14 mouse cellular contexts compared by ENCODE assay signal in the genomic region with DNA sequence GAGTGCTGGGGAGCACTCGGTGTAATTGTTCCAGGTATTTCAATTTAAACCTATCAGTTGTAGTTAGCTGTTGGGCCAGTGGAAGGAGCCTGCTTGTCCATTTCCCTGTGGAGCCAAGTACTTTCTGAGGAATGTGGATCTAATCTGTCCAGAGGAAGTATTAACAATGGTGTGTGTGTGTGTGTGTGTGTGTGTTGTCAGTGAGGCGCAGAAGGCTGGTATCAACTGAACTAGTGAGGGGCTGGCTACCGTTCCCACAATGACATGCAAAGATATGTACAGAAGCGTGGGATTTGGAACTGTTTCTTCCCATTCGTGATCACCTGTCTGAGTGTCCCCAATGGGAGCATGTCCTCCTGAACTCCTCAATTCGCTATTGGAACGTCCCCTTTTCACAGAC. TPM values are rescaled to one million over a fixed set of nuclear protein-coding genes. Genes with fewer than 3 reads are reported as not detected.
DNase-seq lines count a peak whose midpoint lies in the region; ATAC-seq and TF ChIP-seq lines count a peak whose summit lies in the region.
"Had no signal": no experiment of that assay in that cellular context is flagged by ENCODE, and none has a peak within 500 bp of the region (broad histone marks: within the 10 kb centered on the region; RNA-seq: fewer than 3 reads in every experiment).

No protein-coding gene starts in this region.

- no peak for TF ChIP-seq CTCF in forebrain, postnatal 0 days (IDR thresholded peaks at IDR 0.05; ENCODE audit: low read depth)
- TF ChIP-seq CTCF in lung, embryonic 14.5 days (IDR thresholded peaks at IDR 0.05; ENCODE audit: low read depth): no peak
- TF ChIP-seq CTCF in lung, postnatal 0 days (IDR thresholded peaks at IDR 0.05): no peak
- no peak for TF ChIP-seq CTCF in midbrain, postnatal 0 days (IDR thresholded peaks at IDR 0.05)

- no peak overlapping the region for H3K27ac ChIP-seq in forebrain, postnatal 0 days (ENCODE audit: low read depth, low read length)
- H3K27ac ChIP-seq in forebrain, embryonic 10.5 days: no peak overlapping the region
- H3K27ac ChIP-seq in lung, embryonic 14.5 days (ENCODE audit: low read depth): no peak overlapping the region
- no peak overlapping the region for H3K27ac ChIP-seq in lung, postnatal 0 days (ENCODE audit: low read length)
- 0 out of 2 replicates have a peak overlapping the region, but pooled peaks have one; percentile 21 for H3K27ac ChIP-seq in heart, embryonic 15.5 days
- no peak overlapping the region for H3K27ac ChIP-seq in midbrain, postnatal 0 days (ENCODE audit: low read depth, low read length)
- H3K27ac ChIP-seq: midbrain, embryonic 12.5 days had no signal

- DNase-seq in forebrain, postnatal 0 days: no peak
- DNase-seq in forebrain, embryonic 10.5 days (ENCODE audit: extremely low spot score, low spot score): no peak
- no peak for DNase-seq in lung, embryonic 14.5 days
- no peak for DNase-seq in lung, postnatal 0 days (ENCODE audit: low spot score)
- no peak for DNase-seq in midbrain, postnatal 0 days (ENCODE audit: low spot score)
- DNase-seq in cerebellum, postnatal 10 days: no peak
- no peak for DNase-seq in cerebellum, postnatal 36 days
- DNase-seq: adrenal gland, postnatal 25 days; cerebellum, postnatal 25 days; thymus, postnatal 36 days had no signal

- no peak for TF ChIP-seq EP300 in lung, postnatal 0 days (IDR thresholded peaks at IDR 0.05)

- no peaks in the 10 kb centered on the region for H3K9me3 ChIP-seq in forebrain, postnatal 0 days (ENCODE audit: low read length)
- H3K9me3 ChIP-seq in forebrain, embryonic 10.5 days: no peaks in the 10 kb centered on the region; the same call in 1 of the 2 replicates
- no peaks in the 10 kb centered on the region for H3K9me3 ChIP-seq in lung, embryonic 14.5 days (ENCODE audit: low read depth, low read length)
- H3K9me3 ChIP-seq in lung, postnatal 0 days (ENCODE audit: low read length): no peaks in the 10 kb centered on the region
- H3K9me3 ChIP-seq in heart, embryonic 15.5 days (replicated peaks): no peaks in the 10 kb centered on the region
- H3K9me3 ChIP-seq in midbrain, postnatal 0 days (ENCODE audit: low read length): no peaks in the 10 kb centered on the region
- H3K9me3 ChIP-seq: midbrain, embryonic 12.5 days had no signal

- no peak for ATAC-seq in forebrain, postnatal 0 days
- no peak for ATAC-seq in lung, embryonic 14.5 days (ENCODE audit: insufficient read depth)
- ATAC-seq in lung, postnatal 0 days: no peak
- ATAC-seq in heart, embryonic 15.5 days (replicated peaks; ENCODE audit: insufficient number of reproducible peaks, insufficient read depth, low FRiP score, low read depth): no peak; the same call in 1 of the 2 replicates
- no peak for ATAC-seq in midbrain, postnatal 0 days (ENCODE audit: low FRiP score)
- ATAC-seq: Patski had no signal

- H3K4me3 ChIP-seq in forebrain, postnatal 0 days (ENCODE audit: low read depth, low read length): no peak overlapping the region; the same call in 1 of the 2 replicates
- no peak overlapping the region for H3K4me3 ChIP-seq in forebrain, embryonic 10.5 days
- peak overlapping the region; percentile 57 for H3K4me3 ChIP-seq in lung, embryonic 14.5 days (ENCODE audit: low read depth, low read length)
- H3K4me3 ChIP-seq in lung, postnatal 0 days (ENCODE audit: low read depth, low read length): no peak overlapping the region
- peak overlapping the region; percentile 60 for H3K4me3 ChIP-seq in heart, embryonic 15.5 days
- H3K4me3 ChIP-seq in midbrain, postnatal 0 days (ENCODE audit: low read depth, low read length): peak overlapping the region; percentile 16; the same call in 1 of the 2 replicates
- H3K4me3 ChIP-seq: midbrain, embryonic 12.5 days had no signal

- no peaks in the 10 kb centered on the region for H3K36me3 ChIP-seq in forebrain, postnatal 0 days (ENCODE audit: insufficient read depth)
- H3K36me3 ChIP-seq in forebrain, embryonic 10.5 days (replicated peaks): no peaks in the 10 kb centered on the region
- H3K36me3 ChIP-seq in lung, embryonic 14.5 days (ENCODE audit: insufficient read depth): 0 out of 2 replicates have a peak, but pooled peaks cover 4% of the 10 kb centered on the region
- H3K36me3 ChIP-seq in lung, postnatal 0 days (ENCODE audit: insufficient read depth, low read length): no peaks in the 10 kb centered on the region
- H3K36me3 ChIP-seq in heart, embryonic 15.5 days: no peaks in the 10 kb centered on the region
- no peaks in the 10 kb centered on the region for H3K36me3 ChIP-seq in midbrain, postnatal 0 days (ENCODE audit: insufficient read depth, low read length)
- H3K36me3 ChIP-seq: midbrain, embryonic 12.5 days had no signal

- 54% methylated on average over 7 of the region's 7 CpGs for WGBS in forebrain, postnatal 0 days
- 67% methylated on average over 7 of the region's 7 CpGs for WGBS in forebrain, embryonic 10.5 days
- WGBS in lung, embryonic 14.5 days: 47% methylated on average over 7 of the region's 7 CpGs
- 38% methylated on average over 7 of the region's 7 CpGs for WGBS in lung, postnatal 0 days
- 38% methylated on average over 7 of the region's 7 CpGs for WGBS in heart, embryonic 15.5 days
- 65% methylated on average over 7 of the region's 7 CpGs for WGBS in midbrain, postnatal 0 days

- H3K4me1 ChIP-seq in forebrain, postnatal 0 days (ENCODE audit: insufficient read depth): 0 out of 2 replicates have a peak, but pooled peaks cover 3% of the 10 kb centered on the region
- H3K4me1 ChIP-seq in forebrain, embryonic 10.5 days: peaks cover 44% of the 10 kb centered on the region
- H3K4me1 ChIP-seq in lung, embryonic 14.5 days (ENCODE audit: insufficient read depth): 0 out of 2 replicates have a peak, but pooled peaks cover 5% of the 10 kb centered on the region
- peaks cover 9% of the 10 kb centered on the region; the same call in 1 of the 2 replicates for H3K4me1 ChIP-seq in lung, postnatal 0 days (ENCODE audit: insufficient read depth, low read depth, low read length)
- H3K4me1 ChIP-seq in heart, embryonic 15.5 days (replicated peaks): peaks cover 21% of the 10 kb centered on the region
- H3K4me1 ChIP-seq in midbrain, postnatal 0 days (ENCODE audit: insufficient read depth, low read length): peaks cover 4% of the 10 kb centered on the region; the same call in 1 of the 2 replicates

- H3K9ac ChIP-seq in forebrain, postnatal 0 days: no peak overlapping the region
- H3K9ac ChIP-seq in lung, embryonic 14.5 days: peak overlapping the region; percentile 64
- no peak overlapping the region for H3K9ac ChIP-seq in lung, postnatal 0 days (replicated peaks; ENCODE audit: low read depth)
- no peak overlapping the region for H3K9ac ChIP-seq in heart, embryonic 15.5 days
- H3K9ac ChIP-seq in midbrain, postnatal 0 days (replicated peaks; ENCODE audit: low read length, poor library complexity, severe bottlenecking): no peak overlapping the region
- H3K9ac ChIP-seq: midbrain, embryonic 12.5 days had no signal

- H3K4me2 ChIP-seq in forebrain, postnatal 0 days (ENCODE audit: low read depth): peak overlapping the region; percentile 19
- H3K4me2 ChIP-seq in lung, embryonic 14.5 days: peak overlapping the region; percentile 76
- H3K4me2 ChIP-seq in lung, postnatal 0 days (replicated peaks; ENCODE audit: low read depth, low read length): no peak overlapping the region
- peak overlapping the region; percentile 83; the same call in 1 of the 2 replicates for H3K4me2 ChIP-seq in heart, embryonic 15.5 days
- peak overlapping the region; percentile 75 for H3K4me2 ChIP-seq in midbrain, postnatal 0 days (ENCODE audit: low read depth, low read length, poor library complexity, severe bottlenecking)
- H3K4me2 ChIP-seq: midbrain, embryonic 12.5 days had no signal

- peaks cover 24% of the 10 kb centered on the region for H3K27me3 ChIP-seq in forebrain, postnatal 0 days (ENCODE audit: insufficient read depth, low read length)
- H3K27me3 ChIP-seq in forebrain, embryonic 10.5 days (ENCODE audit: poor library complexity, severe bottlenecking): peaks cover 63% of the 10 kb centered on the region
- peaks cover 30% of the 10 kb centered on the region for H3K27me3 ChIP-seq in lung, embryonic 14.5 days (ENCODE audit: insufficient read depth, low read length)
- H3K27me3 ChIP-seq in lung, postnatal 0 days (replicated peaks; ENCODE audit: insufficient read depth, low read length): peaks cover 18% of the 10 kb centered on the region
- peaks cover 38% of the 10 kb centered on the region for H3K27me3 ChIP-seq in heart, embryonic 15.5 days
- peaks cover 25% of the 10 kb centered on the region for H3K27me3 ChIP-seq in midbrain, postnatal 0 days (ENCODE audit: insufficient read depth, low read length)
- H3K27me3 ChIP-seq: Patski had no signal

RNA-seq across cellular contexts. Expression of a gene that starts 3.2 kb away (rescaled TPM):
- 3.3 and 5.2 TPM in 2 replicates for total RNA-seq in forebrain, postnatal 0 days (2014; rRNA removed)
- 1.3 and 2.3 TPM in 2 replicates for polyA plus RNA-seq in forebrain, postnatal 0 days (2015; fragmentation: Nextera tagmentation; extraction: Ambion mirVana)
- polyA plus RNA-seq in forebrain, embryonic 10.5 days (2016; fragmentation: Nextera tagmentation; extraction: Ambion mirVana): 0.53 and 0.86 TPM in 2 replicates
- polyA plus RNA-seq in lung, embryonic 14.5 days (2014; fragmentation: Nextera tagmentation; extraction: Ambion mirVana): 20.0 and 22.0 TPM in 2 replicates
- polyA plus RNA-seq in lung, postnatal 0 days (2015; fragmentation: Nextera tagmentation; extraction: Ambion mirVana): 2.6 and 3.0 TPM in 2 replicates
- polyA plus RNA-seq in heart, embryonic 15.5 days (2015; fragmentation: Nextera tagmentation; extraction: Ambion mirVana): 3.1 and 4.5 TPM in 2 replicates
- total RNA-seq in midbrain, postnatal 0 days (2014; rRNA removed): 6.6 and 8.2 TPM in 2 replicates
- 3.5 and 4.4 TPM in 2 replicates for polyA plus RNA-seq in midbrain, postnatal 0 days (2015; fragmentation: Nextera tagmentation; extraction: Ambion mirVana)
- polyA plus RNA-seq: C2C12, Patski had no signal

Comparison
In these comparisons a context has a peak if more than half of its experiments do, and no peak if none do; other contexts are left out.
1. H3K4me3 ChIP-seq: peak in lung, embryonic 14.5 days (single experiment), heart, embryonic 15.5 days (single experiment) and midbrain, postnatal 0 days (single experiment); none in forebrain, postnatal 0 days (single experiment), forebrain, embryonic 10.5 days (single experiment) and lung, postnatal 0 days (single experiment).